Mouse (Mus musculus) intestine, embryonic 15.5 days (tissue): ENCODE data around the gene Pkp2. TPM values are rescaled to one million over a fixed set of nuclear protein-coding genes. Genes with fewer than 3 reads are reported as not detected.
"Not testable (repeated sequence)": the region's sequence is repeated elsewhere in the genome, so short reads cannot be mapped to it uniquely, and the experiment has no call there.

ENCODE experiments used
- ATAC-seq: fragments of 200-750 bp; cut with Nextera tagmentation; 2 replicates; pipeline ENCODE4 v1.8.0; 2017; ENCODE audit warnings: moderate TSS enrichment, moderate library complexity
- H3K27ac ChIP-seq: fragments of 300-500 bp; sonication (generic); 2 replicates; pipeline ENCODE4 v1.5.1; 2015; ENCODE audit warnings: mild to moderate bottlenecking, inconsistent platforms
- H3K27me3 ChIP-seq: fragments of 300-500 bp; sonication (generic); replicated peaks from 2 replicates; pipeline ENCODE4 v1.6.1; 2015; ENCODE audit warnings: inconsistent platforms
- H3K36me3 ChIP-seq: fragments of 300-500 bp; sonication (generic); 2 replicates; pipeline ENCODE4 v1.6.1; 2015; ENCODE audit warnings: inconsistent platforms
- H3K4me1 ChIP-seq: fragments of 300-500 bp; sonication (generic); replicated peaks from 2 replicates; pipeline ENCODE4 v1.6.1; 2015; ENCODE audit warnings: inconsistent platforms
- H3K4me2 ChIP-seq: fragments of 300-500 bp; sonication (generic); replicated peaks from 2 replicates; pipeline ENCODE4 v1.6.1; 2015; ENCODE audit warnings: mild to moderate bottlenecking, inconsistent platforms
- H3K4me3 ChIP-seq: fragments of 300-500 bp; sonication (generic); replicated peaks from 2 replicates; pipeline ENCODE4 v1.5.1; 2015; ENCODE audit warnings: inconsistent platforms
- H3K9ac ChIP-seq: fragments of 300-500 bp; sonication (generic); 2 replicates; pipeline ENCODE4 v1.6.1; 2015; ENCODE audit warnings: inconsistent platforms
- H3K9me3 ChIP-seq: fragments of 300-500 bp; sonication (generic); 2 replicates; pipeline ENCODE4 v1.6.1; 2016; ENCODE audit warnings: inconsistent platforms
- WGBS: fragments of 180-500 bp; shearing (Covaris S2); methylation state at CpG from one replicate; pipeline ENCODE4 v1.1.7; 2015; 5-methylcytosine and 5-hydroxymethylcytosine counted together
- polyA plus RNA-seq: library from polyadenylated mRNA; unstranded; fragments of >200 nt; fragmentation: Nextera tagmentation; extraction: Ambion mirVana; gene quantifications from 2 replicates; pipeline ENCODE4 v1.2.1, GENCODE M21; 2015

Pkp2 gene
- polyA plus RNA-seq: 26.5 and 26.8 TPM in 2 replicates

DNA sequence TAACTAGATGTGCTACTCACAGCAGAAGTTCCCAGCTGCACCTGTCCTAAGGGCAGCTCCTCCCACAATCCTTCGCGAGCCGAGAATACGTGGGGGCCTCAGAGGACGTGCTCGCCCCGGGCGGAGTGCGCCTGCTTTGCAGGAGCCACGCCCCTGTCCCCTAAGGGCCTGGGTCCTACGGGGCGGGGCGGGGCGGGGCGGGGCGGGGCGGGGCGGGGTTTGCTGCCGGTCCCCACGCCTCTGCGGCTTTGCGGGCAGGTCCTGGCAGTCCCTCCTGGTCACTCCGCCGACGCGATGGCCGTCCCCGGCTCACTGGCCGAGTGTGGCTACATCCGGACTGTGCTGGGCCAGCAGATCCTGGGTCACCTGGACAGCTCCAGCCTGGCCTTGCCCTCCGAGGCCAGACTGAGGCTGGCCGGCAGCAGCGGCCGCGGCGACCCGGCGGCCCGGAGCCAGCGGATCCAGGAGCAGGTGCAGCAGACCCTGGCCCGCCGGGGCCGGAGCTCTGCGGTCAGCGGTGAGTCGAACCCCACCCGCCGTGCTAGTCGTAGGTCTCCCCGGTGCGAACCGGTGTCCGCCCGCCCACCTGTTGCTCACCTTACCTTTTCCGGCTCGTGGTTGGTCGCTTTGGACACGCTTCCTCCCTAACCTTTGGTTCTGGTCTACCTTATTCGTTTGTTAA is at the start of gene Pkp2:
Gene Pkp2 (plus strand): TSS at position 240 of the 682 bp plus-strand sequence.
- no peaks in the 10 kb centered on the region for H3K36me3 ChIP-seq
- peaks cover 8% of the 10 kb centered on the region for H3K27me3 ChIP-seq
- peak; percentile 97 for ATAC-seq
- H3K4me1 ChIP-seq: 0 out of 2 replicates have a peak, but pooled peaks cover 3% of the 10 kb centered on the region
- H3K9me3 ChIP-seq: no peaks in the 10 kb centered on the region
- peak within 1 kb of the TSS; percentile 80 for H3K27ac ChIP-seq
- WGBS: under 1% methylated on average over 59 of the region's 59 CpGs
- H3K4me3 ChIP-seq: peak within 1 kb of the TSS; percentile 70
- peak within 1 kb of the TSS; percentile 73 for H3K9ac ChIP-seq
- peak within 1 kb of the TSS; percentile 90 for H3K4me2 ChIP-seq

DNA sequence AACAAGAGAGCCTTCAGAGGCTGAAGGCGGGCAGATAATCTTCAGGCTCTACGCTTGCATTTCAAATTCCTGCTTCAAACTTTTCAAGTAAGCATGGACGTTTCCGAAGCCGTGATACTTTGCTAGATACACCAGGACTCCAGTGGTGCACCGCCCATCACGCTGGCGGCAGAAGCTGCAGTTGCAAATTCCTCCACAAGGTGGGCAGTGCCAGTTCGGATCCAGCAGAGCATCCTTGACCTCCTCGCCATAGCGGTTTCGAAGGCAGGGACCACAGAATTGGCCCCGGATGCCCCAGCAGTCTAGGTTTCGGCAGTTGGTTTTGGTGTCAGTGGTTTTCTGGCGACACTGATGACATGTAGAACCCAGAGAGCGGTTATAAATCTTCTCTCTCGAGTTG is 15.7 kb upstream of the Pkp2 start:
- Histone ChIP-seq H3K27ac (no peak overlapping the region), H3K27me3 (no peaks in the 10 kb centered on the region), H3K36me3 (no peaks in the 10 kb centered on the region), H3K4me2 (no peak overlapping the region), H3K4me3 (no peak overlapping the region), H3K4me1 (no peaks in the 10 kb centered on the region), H3K9me3 (no peaks in the 10 kb centered on the region), H3K9ac (no peak overlapping the region)
- ATAC-seq: no peak
- WGBS: 67% methylated on average over 17 of the region's 17 CpGs

DNA sequence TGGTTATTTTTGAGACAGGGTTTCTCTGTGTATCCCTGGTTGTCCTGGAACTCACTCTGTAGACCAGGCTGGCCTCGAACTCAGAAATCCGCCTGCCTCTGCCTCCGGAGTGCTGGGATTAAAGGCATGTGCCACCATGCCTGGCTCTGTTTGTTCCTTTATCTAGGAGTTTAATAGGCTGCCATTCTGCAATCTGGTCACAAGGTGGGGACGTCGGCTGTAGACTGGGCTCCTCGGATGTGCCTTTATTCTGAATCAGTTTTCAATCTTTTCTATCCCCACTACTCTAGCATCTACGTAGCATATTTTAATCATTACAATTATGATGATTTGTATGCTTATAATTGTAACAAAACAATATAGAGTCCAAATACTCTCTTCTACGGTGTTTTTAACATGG is 11.1 kb upstream of the Pkp2 start:
- H3K4me2 ChIP-seq, H3K27ac ChIP-seq, H3K27me3 ChIP-seq, H3K9ac ChIP-seq, H3K4me1 ChIP-seq, H3K36me3 ChIP-seq, H3K9me3 ChIP-seq, H3K4me3 ChIP-seq: not testable (repeated sequence)
- 37% methylated on average over 8 of the region's 8 CpGs for whole genome bisulfite sequencing
- peak; percentile 59 for ATAC-seq

DNA sequence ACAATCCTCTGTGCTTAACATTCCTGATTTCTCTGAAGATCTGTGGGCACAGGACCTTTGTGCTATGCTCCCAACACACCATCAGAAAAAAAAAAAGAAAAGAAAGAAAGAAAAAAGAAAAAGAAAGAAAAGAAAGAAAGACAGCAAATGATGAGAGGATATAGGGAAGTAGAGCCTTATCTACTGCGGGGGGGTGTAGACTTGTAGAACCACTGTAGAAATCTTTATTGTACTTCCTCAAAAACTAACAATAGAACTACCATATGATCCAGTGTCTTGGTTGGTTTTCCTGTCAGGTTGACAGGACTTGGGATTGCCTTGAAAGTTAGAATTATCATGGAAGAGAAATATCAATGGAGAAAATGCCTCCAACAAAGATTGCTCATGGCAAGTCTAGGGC is 8.5 kb upstream of the Pkp2 start:
- Histone ChIP-seq H3K9me3 (no peaks in the 10 kb centered on the region), H3K9ac (no peak overlapping the region), H3K4me2 (no peak overlapping the region), H3K36me3 (no peaks in the 10 kb centered on the region), H3K27me3 (no peaks in the 10 kb centered on the region), H3K4me1 (no peaks in the 10 kb centered on the region), H3K4me3 (no peak overlapping the region), H3K27ac (no peak overlapping the region)
- 86% methylated on average over 1 of the region's 1 CpGs for WGBS
- ATAC-seq: no peak

DNA sequence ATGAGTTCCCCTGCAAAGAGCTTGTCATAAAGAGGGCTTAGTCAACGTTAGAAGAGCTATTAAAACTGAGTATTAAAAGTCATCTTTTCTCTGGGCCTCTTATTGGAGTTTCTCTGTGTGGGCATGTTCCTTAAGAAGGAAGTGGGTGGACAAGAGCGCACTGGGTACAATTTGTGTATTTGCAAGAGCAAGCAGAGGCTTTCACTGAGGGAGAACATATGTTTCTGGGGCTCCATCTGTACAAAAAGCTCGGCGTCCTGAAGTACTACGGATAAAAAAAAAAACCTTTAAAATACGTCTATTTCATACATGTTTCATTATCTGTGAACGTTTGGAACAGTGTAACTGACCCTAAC is 417 bp upstream of the Pkp2 start:
- ATAC-seq: peak; percentile 9; the same call in 1 of the 2 replicates
- H3K4me2 ChIP-seq: peak overlapping the region; percentile 90
- H3K27ac ChIP-seq: no peak overlapping the region; the same call in 1 of the 2 replicates
- H3K9ac ChIP-seq: no peak overlapping the region
- 12% methylated on average over 7 of the region's 7 CpGs for WGBS
- H3K36me3 ChIP-seq: no peaks in the 10 kb centered on the region
- H3K9me3 ChIP-seq: no peaks in the 10 kb centered on the region
- H3K27me3 ChIP-seq: peaks cover 8% of the 10 kb centered on the region
- peak overlapping the region; percentile 70 for H3K4me3 ChIP-seq
- H3K4me1 ChIP-seq: 0 out of 2 replicates have a peak, but pooled peaks cover 3% of the 10 kb centered on the region

DNA sequence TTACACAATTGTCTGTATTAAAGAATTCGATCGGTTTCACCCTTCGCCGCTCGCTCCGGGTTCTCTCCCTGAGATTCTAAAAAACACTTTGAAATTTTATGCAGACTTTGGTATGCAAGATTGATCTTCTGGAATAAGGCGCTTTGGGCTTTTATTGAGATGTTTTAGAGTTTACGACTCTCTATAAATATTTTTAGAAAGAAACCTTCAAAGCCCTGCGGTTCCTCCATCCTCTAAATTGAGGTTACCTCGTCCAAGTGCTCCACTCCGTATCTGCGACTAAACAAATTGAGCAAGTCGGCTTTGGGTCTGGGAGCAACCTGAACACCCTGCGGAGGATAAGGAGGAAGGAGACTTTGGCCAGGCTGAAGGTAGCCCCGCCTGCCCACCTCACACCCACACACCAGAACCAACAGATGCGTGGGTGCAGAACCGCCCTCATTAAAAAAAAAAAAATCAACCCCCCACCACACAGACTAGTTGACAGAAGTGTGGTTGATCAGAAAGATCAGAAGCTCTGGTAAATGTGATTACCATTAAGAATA is 715 bp downstream of the Pkp2 start:
- Histone ChIP-seq H3K4me3 (peak overlapping the region; percentile 70), H3K27ac (no peak overlapping the region), H3K4me1 (0 out of 2 replicates have a peak, but pooled peaks cover 3% of the 10 kb centered on the region), H3K36me3 (no peaks in the 10 kb centered on the region), H3K4me2 (peak overlapping the region; percentile 90), H3K27me3 (peaks cover 8% of the 10 kb centered on the region), H3K9me3 (no peaks in the 10 kb centered on the region), H3K9ac (peak overlapping the region; percentile 73; the same call in 1 of the 2 replicates)
- 1% methylated on average over 17 of the region's 17 CpGs for WGBS
- peak; percentile 44 for ATAC-seq

DNA sequence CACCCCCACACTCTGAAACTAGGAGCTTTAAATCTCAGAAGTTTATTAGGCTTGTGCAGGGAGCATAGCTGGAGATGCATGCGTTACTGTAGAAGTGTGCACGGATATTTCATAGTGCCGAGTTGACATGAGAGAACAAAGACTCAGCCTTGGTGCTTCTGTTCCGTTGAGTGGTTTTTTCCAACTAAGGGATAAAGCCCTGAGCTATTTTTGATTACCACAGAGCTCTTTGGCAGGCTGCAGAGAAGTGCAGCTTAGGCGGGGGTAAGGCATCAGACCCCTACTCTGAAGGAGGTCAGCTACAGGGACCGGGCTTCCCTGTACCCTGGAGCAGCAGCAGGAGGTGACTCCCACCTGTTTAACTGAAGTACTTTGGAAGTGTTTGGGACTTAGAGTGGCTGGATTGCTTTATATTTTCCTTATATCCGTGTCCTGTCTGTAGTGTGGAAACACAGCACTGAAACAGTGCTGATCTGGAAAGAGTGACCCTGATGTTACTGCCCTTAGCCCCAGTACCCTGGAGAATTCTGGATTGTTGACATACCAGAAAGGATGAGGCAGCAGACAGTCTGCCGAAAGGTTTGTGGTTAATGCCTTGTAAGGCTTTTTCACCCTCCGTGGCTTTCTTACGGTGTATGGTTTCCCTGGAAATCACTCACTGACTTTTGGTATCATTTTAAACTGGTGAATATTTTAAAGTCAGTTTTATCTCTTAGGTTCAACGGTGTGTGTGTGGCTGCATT is 2.7 kb downstream of the Pkp2 start:
- Histone ChIP-seq H3K27ac (no peak overlapping the region), H3K4me2 (0 out of 2 replicates have a peak overlapping the region, but pooled peaks have one; percentile 3), H3K4me3 (no peak overlapping the region), H3K9me3 (no peaks in the 10 kb centered on the region), H3K9ac (no peak overlapping the region), H3K4me1 (0 out of 2 replicates have a peak, but pooled peaks cover 3% of the 10 kb centered on the region), H3K36me3 (no peaks in the 10 kb centered on the region), H3K27me3 (peaks cover 8% of the 10 kb centered on the region)
- ATAC-seq: no peak
- WGBS: 31% methylated on average over 11 of the region's 11 CpGs

DNA sequence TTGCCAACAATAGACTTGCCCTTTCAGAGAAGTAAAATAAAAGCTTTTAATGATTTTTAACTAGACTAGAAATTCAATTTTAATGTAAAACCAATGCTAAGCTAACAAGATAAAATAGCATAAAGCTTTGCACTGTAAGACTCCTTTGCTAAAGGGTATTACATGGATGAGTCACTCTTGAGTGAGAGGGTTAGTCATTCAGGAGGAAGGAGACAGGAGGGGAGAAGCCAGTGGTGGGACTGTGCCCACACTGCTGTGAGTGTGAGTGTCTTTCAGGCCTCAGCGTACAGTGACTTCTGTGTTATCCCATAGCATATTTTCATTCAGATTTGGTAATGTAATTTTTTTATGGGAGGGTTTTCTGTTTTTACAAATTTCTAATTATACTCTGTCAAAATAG is 3.8 kb downstream of the Pkp2 start:
- Histone ChIP-seq H3K27ac (no peak overlapping the region), H3K9me3 (no peaks in the 10 kb centered on the region), H3K36me3 (no peaks in the 10 kb centered on the region), H3K27me3 (peaks cover 8% of the 10 kb centered on the region), H3K4me2 (no peak overlapping the region), H3K9ac (no peak overlapping the region), H3K4me1 (0 out of 2 replicates have a peak, but pooled peaks cover 3% of the 10 kb centered on the region), H3K4me3 (no peak overlapping the region)
- ATAC-seq: no peak
- 94% methylated on average over 1 of the region's 1 CpGs for WGBS

DNA sequence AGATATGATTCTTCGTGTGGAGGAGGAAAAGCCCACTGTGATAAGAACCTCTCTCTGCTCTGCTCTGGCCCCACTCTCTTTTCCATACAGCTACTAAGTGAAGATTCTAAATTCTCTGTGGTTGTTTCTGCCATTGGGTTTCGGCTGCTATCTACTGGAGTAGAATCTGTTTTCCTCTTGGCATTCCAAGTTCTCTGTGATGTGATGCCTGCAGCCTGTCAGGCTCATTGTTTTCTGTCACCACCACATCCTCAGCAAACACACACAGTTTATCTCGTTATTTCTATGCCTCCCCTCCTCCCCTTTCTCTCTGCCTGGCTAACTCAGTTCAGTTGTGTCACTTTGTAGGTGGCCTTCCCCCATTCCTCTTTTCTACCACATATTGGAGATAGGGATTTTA is 6.7 kb downstream of the Pkp2 start:
- H3K27me3 ChIP-seq: peaks cover 2% of the 10 kb centered on the region; the same call in 1 of the 2 replicates
- no peak overlapping the region for H3K4me3 ChIP-seq
- no peak overlapping the region for H3K27ac ChIP-seq
- H3K4me1 ChIP-seq: peaks cover 6% of the 10 kb centered on the region; the same call in 1 of the 2 replicates
- no peaks in the 10 kb centered on the region for H3K36me3 ChIP-seq
- 31% methylated on average over 3 of the region's 3 CpGs for WGBS
- H3K9me3 ChIP-seq: no peaks in the 10 kb centered on the region
- H3K4me2 ChIP-seq: no peak overlapping the region
- no peak overlapping the region for H3K9ac ChIP-seq
- ATAC-seq: no peak

- no peak overlapping the region for H3K4me2 ChIP-seq
- peaks cover 6% of the 10 kb centered on the region; the same call in 1 of the 2 replicates for H3K4me1 ChIP-seq
- 53% methylated on average over 1 of the region's 1 CpGs for WGBS
- H3K4me3 ChIP-seq: no peak overlapping the region
- no peak for ATAC-seq
- H3K27ac ChIP-seq: no peak overlapping the region
- H3K36me3 ChIP-seq: no peaks in the 10 kb centered on the region
- H3K27me3 ChIP-seq: no peaks in the 10 kb centered on the region
- no peaks in the 10 kb centered on the region for H3K9me3 ChIP-seq
- H3K9ac ChIP-seq: no peak overlapping the region
These were observed 9.5 kb downstream of the Pkp2 start for GRCm38 (mm10) chr16:16222651-16223050.

DNA sequence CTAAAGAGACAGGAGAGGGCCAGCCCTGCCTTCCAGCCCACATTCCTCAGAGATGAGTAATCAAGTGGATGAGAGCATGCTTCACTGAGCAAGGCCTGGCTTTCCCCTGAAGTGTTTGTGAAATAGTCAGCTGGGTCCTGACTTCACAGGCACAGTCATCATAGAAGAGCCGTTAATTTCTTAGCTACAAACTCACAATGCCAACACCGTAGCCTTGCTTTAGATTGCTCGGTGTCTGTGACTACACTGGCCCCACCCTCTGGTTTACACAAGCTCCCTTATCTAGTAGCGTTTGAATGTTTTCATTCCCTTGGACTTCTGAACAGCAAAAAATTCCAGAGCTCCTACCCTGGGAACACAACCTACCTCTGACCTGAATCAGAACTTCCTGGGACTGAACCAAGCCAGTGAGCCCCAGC is 11.4 kb downstream of the Pkp2 start:
- WGBS: 11% methylated on average over 4 of the region's 4 CpGs
- Histone ChIP-seq H3K27ac (0 out of 2 replicates have a peak overlapping the region, but pooled peaks have one; percentile 18), H3K36me3 (no peaks in the 10 kb centered on the region), H3K4me1 (peaks cover 6% of the 10 kb centered on the region; the same call in 1 of the 2 replicates), H3K9me3 (no peaks in the 10 kb centered on the region), H3K9ac (no peak overlapping the region), H3K27me3 (no peaks in the 10 kb centered on the region), H3K4me3 (no peak overlapping the region), H3K4me2 (no peak overlapping the region)
- peak; percentile 94 for ATAC-seq

- Histone ChIP-seq H3K4me1 (peaks cover 6% of the 10 kb centered on the region; the same call in 1 of the 2 replicates), H3K27me3 (no peaks in the 10 kb centered on the region), H3K4me3 (no peak overlapping the region), H3K9ac (no peak overlapping the region), H3K36me3 (no peaks in the 10 kb centered on the region), H3K4me2 (no peak overlapping the region), H3K9me3 (no peaks in the 10 kb centered on the region), H3K27ac (no peak overlapping the region)
- ATAC-seq: no peak
- 98% methylated on average over 22 of the region's 22 CpGs for WGBS
These were observed 12.7 kb downstream of the Pkp2 start for GRCm38 (mm10) chr16:16225828-16226227.
